Mouse (Mus musculus) retina, postnatal 1 day (tissue): ENCODE data around the gene Pdcd2.

Experiments used
- DNase-seq: peaks from one replicate; pipeline ENCODE4 v3.0.0-alpha.2; 2012

The Pdcd2 gene

DNA sequence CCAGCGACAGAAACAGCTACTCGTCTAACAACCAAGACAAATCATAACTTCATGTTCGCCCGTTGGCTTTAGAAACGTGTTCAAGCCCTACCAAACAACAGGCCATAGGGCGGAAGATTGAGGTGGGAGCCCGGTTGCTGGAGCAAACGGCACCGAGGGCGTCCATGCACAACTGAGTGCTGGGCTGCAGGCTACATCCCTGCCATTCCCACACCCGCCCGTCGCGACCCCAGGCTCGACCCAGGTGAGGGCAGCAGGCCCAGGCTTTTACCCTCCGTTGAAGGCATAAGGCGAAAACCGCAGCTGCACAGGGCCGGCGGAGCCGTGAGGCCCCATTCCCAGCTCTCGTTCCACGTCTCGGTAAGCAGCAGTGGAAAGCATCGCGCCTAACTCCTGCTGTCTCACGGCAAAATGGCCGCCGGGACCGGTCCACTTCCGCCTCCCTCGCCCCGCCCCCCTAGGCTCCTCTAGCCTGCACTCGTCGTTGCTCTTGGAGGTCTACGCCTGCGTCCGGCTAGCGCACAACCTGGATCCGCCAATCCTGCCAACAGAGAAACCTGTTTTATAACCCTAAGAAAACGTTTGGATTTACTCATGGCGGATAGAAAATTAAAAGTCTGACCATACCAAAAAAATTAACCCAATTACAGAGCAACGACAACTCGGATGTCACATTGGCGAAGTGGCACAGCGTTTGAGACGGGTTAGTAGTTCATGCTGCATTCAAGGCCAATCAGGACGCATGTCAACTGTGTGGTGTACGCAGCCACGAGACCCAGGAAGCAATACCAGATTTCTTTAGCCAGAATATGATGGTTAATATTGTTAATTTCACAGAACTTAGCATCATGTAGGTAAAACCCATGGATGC, 29.0 kb downstream of the Pdcd2 start:
- DNase-seq, result peak; percentile 96

DNA sequence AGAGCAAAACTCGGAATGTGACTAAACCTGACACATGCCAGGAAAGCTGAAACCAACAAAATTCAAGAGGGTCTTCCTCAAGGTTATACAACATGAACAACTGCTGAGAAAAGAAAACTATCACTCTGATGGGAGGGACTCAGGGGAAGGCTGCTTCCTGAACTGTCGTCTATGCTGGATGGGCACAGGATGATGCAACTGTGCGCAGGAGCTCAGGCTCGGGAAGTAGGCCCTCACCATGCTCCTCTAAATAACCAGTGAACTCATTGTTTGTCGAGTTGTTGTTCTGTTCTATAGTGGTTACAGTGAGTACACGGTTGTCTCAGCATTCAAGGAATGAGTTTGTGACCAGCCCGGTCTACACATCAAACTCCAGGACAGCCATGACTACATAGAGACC, 36.6 kb downstream of the Pdcd2 start:
- DNase-seq, result no peak

DNA sequence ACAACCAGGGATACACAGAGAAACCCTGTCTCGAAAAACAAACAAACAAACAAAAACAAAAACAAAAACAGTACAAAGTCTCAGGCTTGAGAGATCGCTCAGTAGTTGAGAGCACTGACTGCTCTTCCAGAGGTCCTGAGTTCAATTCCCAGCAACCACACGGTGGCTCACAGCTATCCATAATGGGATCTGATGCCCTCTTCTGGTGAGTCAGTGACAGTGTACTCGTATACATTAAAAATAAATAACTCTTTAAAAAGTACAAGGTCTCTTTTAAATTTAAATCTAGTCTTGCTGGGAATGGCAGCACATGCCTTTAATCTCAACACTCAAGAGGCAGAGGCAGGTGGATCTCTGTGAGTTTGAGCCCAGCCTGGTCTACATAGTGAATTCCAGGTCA, 54.4 kb downstream of the Pdcd2 start:
- no peak for DNase-seq
